Mouse (Mus musculus): ENCODE results near the gene Ppp2r5b. TPM values are rescaled to one million over a fixed set of nuclear protein-coding genes. Genes with fewer than 3 reads are reported as not detected.

Gene Ppp2r5b
- polyA plus RNA-seq (2014; fragmentation: Nextera tagmentation; extraction: Ambion mirVana), result 35.1 and 36.5 TPM in 2 replicates

DNA sequence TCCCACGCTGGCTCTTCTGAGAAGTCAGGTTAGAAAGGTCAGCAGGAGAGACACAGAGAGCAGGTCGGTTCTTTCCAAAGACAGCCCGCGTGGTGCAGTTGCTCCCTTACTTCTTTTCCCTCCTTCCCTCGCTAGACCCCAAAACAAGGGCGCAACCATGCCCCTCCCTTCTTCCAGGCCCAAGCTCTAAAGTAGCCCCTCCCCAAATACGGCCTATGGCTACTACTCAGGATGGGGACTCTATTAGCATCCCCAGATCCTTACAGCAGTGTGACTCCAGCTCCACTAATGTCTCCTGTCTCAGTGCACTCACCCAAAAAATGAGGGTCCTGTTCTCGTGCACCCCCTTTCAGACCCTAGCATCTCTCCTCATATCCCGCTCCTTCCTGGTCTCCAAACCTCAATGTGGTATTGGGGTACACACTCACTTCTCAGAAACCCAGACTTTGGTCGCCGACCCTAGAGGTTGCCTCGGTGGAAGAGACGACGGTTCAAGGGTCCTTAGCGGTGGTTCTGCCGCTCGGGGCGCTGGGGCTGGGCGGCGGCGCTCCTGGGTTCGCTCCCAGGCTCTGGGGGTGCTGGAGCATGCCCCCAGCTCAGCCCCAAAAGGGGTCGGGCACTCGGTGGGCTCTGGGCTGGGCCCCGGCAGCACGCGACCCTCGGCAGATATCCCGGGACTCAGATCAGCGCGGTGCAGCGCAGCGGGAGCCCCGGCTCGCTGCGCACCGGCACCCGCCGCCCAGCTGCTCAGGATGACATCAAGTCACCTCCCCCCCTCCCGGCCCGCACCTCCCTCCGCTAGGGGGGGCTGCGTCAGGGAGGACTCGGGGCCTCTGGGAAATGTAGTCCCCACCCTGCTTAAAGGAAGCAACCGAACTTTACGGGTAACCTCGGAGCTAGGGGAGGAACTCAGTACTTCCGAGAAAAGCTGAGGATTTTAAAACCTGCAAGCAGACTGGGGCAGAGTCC is at the start of gene Ppp2r5b:
Gene Ppp2r5b, minus strand, starts transcription at position 789 of the 969 bp plus-strand sequence.
- ATAC-seq (ENCODE audit: low read depth), result peak; percentile 97
- Histone ChIP-seq H3K27me3 (replicated peaks; ENCODE audit: control insufficient read depth, insufficient read depth, low read length) (no peaks in the 10 kb centered on the region), H3K4me2 (ENCODE audit: low read depth, low read length) (peak within 1 kb of the TSS; percentile 79), H3K9ac (ENCODE audit: low read depth, low read length) (peak within 1 kb of the TSS; percentile 78), H3K36me3 (ENCODE audit: control insufficient read depth, insufficient read depth, low read length) (peaks cover 34% of the 10 kb centered on the region), H3K4me3 (ENCODE audit: low read depth, low read length) (peak within 1 kb of the TSS; percentile 73), H3K4me1 (ENCODE audit: control insufficient read depth, insufficient read depth, low read length) (peaks cover 7% of the 10 kb centered on the region), H3K9me3 (ENCODE audit: control insufficient read depth, low read length) (no peaks in the 10 kb centered on the region), H3K27ac (replicated peaks; ENCODE audit: low read depth, low read length) (peak within 1 kb of the TSS; percentile 94)
- peak; percentile 97 for DNase-seq (ENCODE audit: low spot score)
- 2% methylated on average over 44 of the region's 48 CpGs for WGBS

DNA sequence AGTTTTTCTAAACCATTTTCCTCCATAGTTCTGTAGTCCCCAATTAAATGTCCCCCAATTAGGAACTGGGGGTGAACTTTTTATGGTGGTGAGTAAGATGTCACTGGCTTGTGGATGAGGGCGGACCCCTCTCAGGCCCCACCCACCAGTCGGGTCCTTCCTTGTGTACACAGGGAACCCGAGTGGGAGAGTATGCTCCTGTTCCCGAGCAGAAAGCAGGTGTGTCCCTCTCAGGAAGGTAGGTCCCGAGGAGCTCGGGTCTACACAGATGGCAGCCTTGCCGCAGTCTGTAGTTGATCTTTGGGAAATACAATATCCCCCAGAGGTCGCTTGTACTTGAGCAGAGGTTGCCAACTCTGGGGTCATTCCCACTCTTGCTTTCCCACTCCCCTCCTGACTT is 49.6 kb upstream of the Ppp2r5b start:
- no peak overlapping the region for H3K9ac ChIP-seq (ENCODE audit: low read depth, low read length)
- no peak overlapping the region for H3K4me3 ChIP-seq (ENCODE audit: low read depth, low read length)
- H3K4me2 ChIP-seq (ENCODE audit: low read depth, low read length), result no peak overlapping the region
- no peaks in the 10 kb centered on the region for H3K27me3 ChIP-seq (replicated peaks; ENCODE audit: control insufficient read depth, insufficient read depth, low read length)
- H3K4me1 ChIP-seq (ENCODE audit: control insufficient read depth, insufficient read depth, low read length), result no peaks in the 10 kb centered on the region
- WGBS, result 51% methylated on average over 8 of the region's 8 CpGs
- H3K9me3 ChIP-seq (ENCODE audit: control insufficient read depth, low read length), result no peaks in the 10 kb centered on the region
- peaks cover 75% of the 10 kb centered on the region for H3K36me3 ChIP-seq (ENCODE audit: control insufficient read depth, insufficient read depth, low read length)
- no peak overlapping the region for H3K27ac ChIP-seq (replicated peaks; ENCODE audit: low read depth, low read length)
- DNase-seq (ENCODE audit: low spot score) (no peak), ATAC-seq (ENCODE audit: low read depth) (no peak)

DNA sequence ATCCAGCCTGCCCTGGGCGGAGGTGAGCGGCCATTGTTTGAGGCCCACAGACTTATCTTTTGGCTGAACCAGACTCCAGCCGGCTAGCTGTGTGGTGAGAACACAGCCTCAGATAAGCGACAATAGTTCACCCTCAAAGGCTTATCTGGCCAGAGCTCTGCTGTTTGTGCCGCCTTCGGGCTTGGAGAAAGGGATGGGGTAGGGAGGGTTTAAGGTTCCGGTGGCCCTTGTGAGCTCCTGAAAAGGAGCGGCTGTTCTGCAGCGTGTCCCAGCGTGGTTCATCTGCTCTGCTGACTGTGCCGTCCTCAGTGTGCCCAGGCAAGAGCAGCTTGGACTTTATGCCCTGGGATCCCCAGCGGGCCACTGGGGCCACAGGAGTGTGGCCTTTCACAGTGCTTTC is 48.8 kb upstream of the Ppp2r5b start:
- ATAC-seq (ENCODE audit: low read depth), result no peak
- Histone ChIP-seq H3K36me3 (ENCODE audit: control insufficient read depth, insufficient read depth, low read length) (peaks cover 72% of the 10 kb centered on the region), H3K9ac (ENCODE audit: low read depth, low read length) (no peak overlapping the region; the same call in 1 of the 2 replicates), H3K4me3 (ENCODE audit: low read depth, low read length) (no peak overlapping the region), H3K4me1 (ENCODE audit: control insufficient read depth, insufficient read depth, low read length) (peaks cover 6% of the 10 kb centered on the region), H3K9me3 (ENCODE audit: control insufficient read depth, low read length) (no peaks in the 10 kb centered on the region), H3K4me2 (ENCODE audit: low read depth, low read length) (no peak overlapping the region), H3K27me3 (replicated peaks; ENCODE audit: control insufficient read depth, insufficient read depth, low read length) (no peaks in the 10 kb centered on the region), H3K27ac (replicated peaks; ENCODE audit: low read depth, low read length) (no peak overlapping the region)
- 87% methylated on average over 12 of the region's 12 CpGs for WGBS
- no peak for DNase-seq (ENCODE audit: low spot score)

DNA sequence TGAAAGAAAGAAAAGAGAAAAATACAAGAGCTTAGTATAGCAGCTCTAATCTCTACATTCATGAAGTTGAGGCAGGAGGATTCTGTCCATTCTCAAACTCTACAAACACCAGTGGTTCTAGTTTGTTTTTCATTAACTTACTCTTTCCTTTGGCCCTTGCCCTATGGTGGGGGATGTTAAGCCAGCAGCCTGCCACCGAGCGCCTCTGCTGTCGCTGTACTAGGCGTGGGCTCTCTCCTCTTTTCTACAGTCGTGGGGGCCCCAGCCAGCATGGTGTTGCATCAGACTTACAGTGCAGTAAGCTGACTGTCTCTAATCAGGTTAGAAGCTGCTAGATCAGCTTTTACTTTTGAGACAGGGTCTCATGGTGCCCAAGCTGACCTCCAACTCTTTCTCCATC is 47.3 kb upstream of the Ppp2r5b start:
- H3K27me3 ChIP-seq (replicated peaks; ENCODE audit: control insufficient read depth, insufficient read depth, low read length), result no peaks in the 10 kb centered on the region
- H3K36me3 ChIP-seq (ENCODE audit: control insufficient read depth, insufficient read depth, low read length), result peaks cover 70% of the 10 kb centered on the region
- DNase-seq (ENCODE audit: low spot score) (no peak), ATAC-seq (ENCODE audit: low read depth) (no peak)
- no peak overlapping the region for H3K9ac ChIP-seq (ENCODE audit: low read depth, low read length)
- no peaks in the 10 kb centered on the region for H3K9me3 ChIP-seq (ENCODE audit: control insufficient read depth, low read length)
- H3K4me3 ChIP-seq (ENCODE audit: low read depth, low read length), result no peak overlapping the region
- H3K4me2 ChIP-seq (ENCODE audit: low read depth, low read length), result no peak overlapping the region
- H3K27ac ChIP-seq (replicated peaks; ENCODE audit: low read depth, low read length), result no peak overlapping the region
- WGBS, result 80% methylated on average over 5 of the region's 5 CpGs
- H3K4me1 ChIP-seq (ENCODE audit: control insufficient read depth, insufficient read depth, low read length), result peaks cover 19% of the 10 kb centered on the region

DNA sequence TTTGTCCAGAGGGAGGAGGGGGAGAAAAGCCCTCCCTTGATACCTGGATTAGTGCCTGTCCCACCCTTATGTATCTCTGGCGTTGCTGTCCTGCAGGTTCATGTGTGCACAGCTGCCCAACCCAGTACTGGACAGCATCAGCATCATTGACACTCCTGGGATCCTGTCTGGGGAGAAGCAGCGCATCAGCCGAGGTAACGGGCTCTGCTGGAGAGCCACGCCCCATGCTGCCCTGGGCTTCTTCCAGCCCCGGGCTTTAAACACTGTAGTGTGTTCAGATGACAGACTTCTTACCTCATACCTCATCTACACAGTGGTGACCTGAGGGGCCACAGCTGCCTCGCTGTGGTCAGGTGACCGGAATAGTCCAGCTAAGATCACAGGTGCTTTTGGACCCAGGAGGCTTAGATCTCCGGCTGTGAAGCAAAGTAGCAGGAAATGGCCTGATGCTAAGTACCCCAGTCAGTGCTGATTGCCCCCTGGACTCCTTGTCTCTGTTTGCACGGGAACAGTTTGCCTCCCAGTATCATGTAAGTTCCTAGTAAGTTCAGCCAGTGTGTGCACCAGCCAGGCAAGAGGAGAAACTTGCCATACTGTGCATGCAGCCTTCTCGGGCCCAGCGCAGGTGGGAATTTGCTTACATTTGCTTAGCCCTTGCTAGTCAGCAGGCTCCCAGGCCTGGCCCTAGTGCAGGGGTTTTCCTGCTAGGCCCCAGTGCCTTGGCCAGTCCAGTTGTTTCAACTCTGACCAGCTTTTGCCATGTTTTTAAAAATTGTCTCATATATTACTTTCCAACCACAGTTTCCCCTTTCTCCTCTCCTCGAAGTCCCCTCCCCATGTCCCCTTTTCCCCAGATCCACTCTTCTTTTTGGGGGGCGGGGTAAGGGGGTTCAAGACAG is 45.7 kb upstream of the Ppp2r5b start:
- Histone ChIP-seq H3K4me2 (ENCODE audit: low read depth, low read length) (no peak overlapping the region), H3K9ac (ENCODE audit: low read depth, low read length) (no peak overlapping the region), H3K4me1 (ENCODE audit: control insufficient read depth, insufficient read depth, low read length) (peaks cover 19% of the 10 kb centered on the region), H3K9me3 (ENCODE audit: control insufficient read depth, low read length) (no peaks in the 10 kb centered on the region), H3K4me3 (ENCODE audit: low read depth, low read length) (no peak overlapping the region), H3K36me3 (ENCODE audit: control insufficient read depth, insufficient read depth, low read length) (peaks cover 64% of the 10 kb centered on the region), H3K27ac (replicated peaks; ENCODE audit: low read depth, low read length) (no peak overlapping the region), H3K27me3 (replicated peaks; ENCODE audit: control insufficient read depth, insufficient read depth, low read length) (no peaks in the 10 kb centered on the region)
- DNase-seq (ENCODE audit: low spot score), result no peak
- no peak for ATAC-seq (ENCODE audit: low read depth)
- WGBS, result 84% methylated on average over 13 of the region's 14 CpGs

DNA sequence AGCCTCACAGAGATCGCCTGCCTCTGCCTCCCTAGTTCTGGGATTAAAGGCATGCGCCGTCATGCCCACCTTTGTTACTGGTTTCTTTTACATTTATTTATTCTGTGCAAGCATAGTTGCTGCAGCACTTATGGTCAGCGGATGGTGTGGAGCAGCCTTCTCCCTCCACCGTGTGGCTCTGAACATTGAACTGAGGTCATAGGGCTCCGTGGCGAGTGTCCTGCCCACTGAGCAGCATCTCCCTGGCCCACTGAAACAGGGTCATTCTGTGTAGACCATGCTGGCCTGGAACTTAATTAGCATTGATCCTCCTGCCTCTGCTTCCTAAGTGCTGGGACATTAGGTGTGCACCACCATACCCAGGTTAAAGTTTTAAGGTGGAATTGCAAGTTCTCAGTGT is 44.9 kb upstream of the Ppp2r5b start:
- Histone ChIP-seq H3K36me3 (ENCODE audit: control insufficient read depth, insufficient read depth, low read length) (peaks cover 57% of the 10 kb centered on the region), H3K4me3 (ENCODE audit: low read depth, low read length) (no peak overlapping the region), H3K9me3 (ENCODE audit: control insufficient read depth, low read length) (no peaks in the 10 kb centered on the region), H3K9ac (ENCODE audit: low read depth, low read length) (no peak overlapping the region), H3K27me3 (replicated peaks; ENCODE audit: control insufficient read depth, insufficient read depth, low read length) (no peaks in the 10 kb centered on the region), H3K27ac (replicated peaks; ENCODE audit: low read depth, low read length) (no peak overlapping the region), H3K4me2 (ENCODE audit: low read depth, low read length) (no peak overlapping the region), H3K4me1 (ENCODE audit: control insufficient read depth, insufficient read depth, low read length) (peaks cover 26% of the 10 kb centered on the region)
- 87% methylated on average over 7 of the region's 7 CpGs for WGBS
- ATAC-seq (ENCODE audit: low read depth) (no peak), DNase-seq (ENCODE audit: low spot score) (no peak)

DNA sequence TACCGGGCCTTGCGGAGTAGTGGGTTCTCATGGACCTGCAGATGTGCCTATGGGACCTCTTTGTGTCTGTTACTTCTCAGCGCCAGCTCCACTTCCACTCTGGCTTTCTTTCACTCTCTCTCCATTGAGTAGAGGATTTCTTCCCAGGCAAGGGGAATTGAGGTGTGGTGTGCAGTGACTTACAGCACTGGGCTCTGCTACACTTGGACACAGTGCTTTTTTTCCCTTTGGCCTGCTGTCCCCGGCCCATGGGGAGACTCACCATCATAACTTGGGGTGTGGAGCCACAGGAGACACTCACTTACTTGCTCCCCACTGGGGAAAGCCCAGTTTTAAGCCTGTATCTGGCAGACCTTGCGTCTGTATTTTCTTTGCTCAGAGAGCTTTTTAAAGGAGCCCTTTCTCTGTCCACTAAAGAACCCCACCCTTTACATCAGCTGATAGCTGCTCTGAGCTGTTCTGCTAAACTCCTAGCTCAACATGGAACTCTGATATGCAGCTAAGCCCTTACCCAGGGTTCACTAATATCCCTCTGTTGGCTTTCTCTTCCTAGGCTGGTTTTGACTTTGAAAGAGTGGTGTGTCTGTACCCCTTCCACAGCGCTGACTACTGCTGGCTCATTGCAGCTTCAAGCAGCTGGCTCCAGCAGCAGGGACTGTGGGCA is 43.9 kb upstream of the Ppp2r5b start:
- H3K36me3 ChIP-seq (ENCODE audit: control insufficient read depth, insufficient read depth, low read length), result peaks cover 48% of the 10 kb centered on the region
- ATAC-seq (ENCODE audit: low read depth), result no peak
- peak overlapping the region; percentile 96 for H3K4me2 ChIP-seq (ENCODE audit: low read depth, low read length)
- no peak for DNase-seq (ENCODE audit: low spot score)
- peaks cover 27% of the 10 kb centered on the region for H3K4me1 ChIP-seq (ENCODE audit: control insufficient read depth, insufficient read depth, low read length)
- H3K27me3 ChIP-seq (replicated peaks; ENCODE audit: control insufficient read depth, insufficient read depth, low read length), result no peaks in the 10 kb centered on the region
- H3K9ac ChIP-seq (ENCODE audit: low read depth, low read length), result peak overlapping the region; percentile 87
- H3K27ac ChIP-seq (replicated peaks; ENCODE audit: low read depth, low read length), result no peak overlapping the region; the same call in 1 of the 2 replicates
- peak overlapping the region; percentile 92 for H3K4me3 ChIP-seq (ENCODE audit: low read depth, low read length)
- WGBS, result 92% methylated on average over 6 of the region's 6 CpGs
- H3K9me3 ChIP-seq (ENCODE audit: control insufficient read depth, low read length), result no peaks in the 10 kb centered on the region

DNA sequence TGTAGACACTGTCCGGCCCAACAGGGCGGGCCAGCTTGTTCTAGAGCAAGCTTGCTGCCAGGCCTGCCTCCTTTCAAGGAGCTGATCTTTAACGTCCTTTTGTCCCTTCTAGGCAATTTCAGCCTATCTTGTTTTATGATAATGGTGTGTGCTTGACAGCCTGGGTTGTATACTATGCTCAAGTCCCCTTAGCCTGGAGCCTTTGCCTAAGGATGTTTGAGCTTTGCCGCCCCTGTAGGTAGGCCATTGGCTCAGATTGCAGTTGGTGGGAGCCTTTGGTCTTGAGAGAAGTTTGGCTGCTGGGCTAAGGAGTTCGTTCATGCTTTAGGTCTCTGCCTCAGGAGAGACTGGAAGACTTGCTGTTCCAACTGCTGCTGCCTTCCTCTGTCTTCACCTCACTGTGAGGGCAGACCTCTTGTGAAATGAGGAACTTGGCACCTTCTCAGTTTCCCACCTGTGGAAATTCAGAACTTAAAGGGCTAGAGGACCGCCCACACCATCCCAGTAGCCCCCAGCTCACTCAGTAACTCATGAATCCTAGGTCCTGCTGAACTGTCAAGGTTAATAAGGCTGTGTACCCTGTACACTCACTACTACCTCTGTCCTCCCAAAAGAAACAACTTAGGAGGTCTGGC is 42.9 kb upstream of the Ppp2r5b start:
- Histone ChIP-seq H3K9me3 (ENCODE audit: control insufficient read depth, low read length) (no peaks in the 10 kb centered on the region), H3K9ac (ENCODE audit: low read depth, low read length) (peak overlapping the region; percentile 87), H3K27me3 (replicated peaks; ENCODE audit: control insufficient read depth, insufficient read depth, low read length) (no peaks in the 10 kb centered on the region), H3K4me1 (ENCODE audit: control insufficient read depth, insufficient read depth, low read length) (peaks cover 27% of the 10 kb centered on the region), H3K36me3 (ENCODE audit: control insufficient read depth, insufficient read depth, low read length) (peaks cover 38% of the 10 kb centered on the region), H3K4me3 (ENCODE audit: low read depth, low read length) (peak overlapping the region; percentile 92), H3K27ac (replicated peaks; ENCODE audit: low read depth, low read length) (peak overlapping the region; percentile 57), H3K4me2 (ENCODE audit: low read depth, low read length) (peak overlapping the region; percentile 96)
- DNase-seq (ENCODE audit: low spot score) (no peak), ATAC-seq (ENCODE audit: low read depth) (no peak)
- WGBS, result 35% methylated on average over 6 of the region's 6 CpGs

Data from embryonic facial prominence, embryonic 14.5 days (tissue).